Mouse (Mus musculus): Measurements from ENCODE around the gene Cacna1c.

DNA sequence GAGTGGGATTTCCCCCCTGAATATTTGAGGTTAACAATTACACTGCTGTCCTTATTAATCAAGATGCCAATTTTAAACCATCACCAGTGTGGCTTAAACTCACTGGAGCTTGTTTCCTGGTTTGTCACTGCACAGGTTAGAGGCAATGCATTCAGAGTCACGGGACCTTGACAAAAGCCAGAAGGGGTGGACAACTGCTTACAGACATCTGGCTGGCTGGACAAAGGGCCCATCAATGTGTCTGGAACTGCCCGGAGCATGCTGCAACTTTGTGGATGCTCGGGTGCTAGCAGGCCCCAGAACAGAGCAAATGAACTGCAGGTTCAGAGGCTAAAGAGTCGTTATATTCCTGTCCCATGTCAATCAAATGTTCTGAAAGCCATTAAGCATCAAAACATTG, 456.9 kb downstream of the Cacna1c start:
- TF ChIP-seq GATA1 (IDR thresholded peaks at IDR 0.05; ENCODE audit: borderline replicate concordance, low read length) = no peak
- no peak for TF ChIP-seq FLI1 (IDR thresholded peaks at IDR 0.05; ENCODE audit: low read length)

Data from megakaryocyte, embryonic 14.5 days (primary cell).